Mouse (Mus musculus) CH12.LX (cell line): ENCODE results near the gene Ttyh2. TPM values are rescaled to one million over a fixed set of nuclear protein-coding genes. Genes with fewer than 3 reads are reported as not detected.

Source experiments
- DNase-seq: peaks from one replicate; pipeline ENCODE4 v3.0.0-alpha.2; 2013; ENCODE audit errors: extremely low read depth
- H3K27ac ChIP-seq: 2 replicates; pipeline ENCODE4 v1.5.1; 2012; ENCODE audit warnings: low read depth, mild to moderate bottlenecking, control low read depth, moderate library complexity; ENCODE audit not compliant: insufficient read depth
- H3K27me3 ChIP-seq: replicated peaks from 2 replicates; pipeline ENCODE3; 2012; ENCODE audit warnings: inconsistent platforms
- H3K36me3 ChIP-seq, 2 experiments: replicated peaks in 1 of 2; 2 replicates each; pipeline versions ENCODE3 to v1.6.1; 2012; ENCODE audit warnings: inconsistent platforms in 1 of 2, low read length in 1 of 2, mild to moderate bottlenecking in 1 of 2, mixed read lengths in 1 of 2, moderate library complexity in 1 of 2; ENCODE audit not compliant: control insufficient read depth in 1 of 2, insufficient read depth in 1 of 2
- H3K4me1 ChIP-seq, 2 experiments: 2 replicates each; pipeline ENCODE4 v1.6.1; 2012; ENCODE audit warnings: inconsistent platforms in 1 of 2, moderate library complexity in 1 of 2; ENCODE audit not compliant: insufficient read depth in 2 of 2, control insufficient read depth in 1 of 2
- H3K4me2 ChIP-seq: 2 replicates; pipeline ENCODE4 v1.6.1; 2012; ENCODE audit warnings: low read depth, mild to moderate bottlenecking, control low read depth; ENCODE audit not compliant: poor library complexity, insufficient read depth, severe bottlenecking
- H3K4me3 ChIP-seq, 3 experiments: fragments of 150-350 bp in 1 of 3; sonication (generic) in 1 of 3; replicated peaks in 1 of 3; 2 replicates each; pipeline versions ENCODE3 to v1.5.1; 2011 to 2012; ENCODE audit warnings: low read depth in 2 of 3, low read length in 2 of 3, mild to moderate bottlenecking in 2 of 3, moderate library complexity in 2 of 3, control low read depth in 1 of 3, improper control_type of control experiment in 1 of 3, inconsistent platforms in 1 of 3, mixed read lengths in 1 of 3; ENCODE audit not compliant: poor library complexity in 1 of 3
- H3K79me2 ChIP-seq: replicated peaks from 2 replicates; pipeline ENCODE4 v1.6.1; 2012; ENCODE audit warnings: mild to moderate bottlenecking, moderate library complexity; ENCODE audit not compliant: control insufficient read depth, poor library complexity, insufficient read depth, severe bottlenecking; ENCODE audit errors: extremely low read depth
- H3K9ac ChIP-seq: 2 replicates; pipeline ENCODE4 v1.6.1; 2012; ENCODE audit warnings: low read depth, mild to moderate bottlenecking, control low read depth, moderate library complexity; ENCODE audit not compliant: insufficient read depth
- H3K9me3 ChIP-seq: replicated peaks from 2 replicates; pipeline ENCODE3; 2012; ENCODE audit warnings: low read length, inconsistent platforms, mixed read lengths
- BHLHE40 ChIP-seq: IDR thresholded peaks from 2 replicates; pipeline ENCODE4 v1.6.1; 2011; ENCODE audit warnings: mild to moderate bottlenecking, low read depth, low read length, improper control_type of control experiment
- CHD1 ChIP-seq: IDR thresholded peaks from 2 replicates; pipeline ENCODE4 v1.6.1; 2012; ENCODE audit warnings: low read depth, low read length, improper control_type of control experiment, inconsistent platforms
- CHD2 ChIP-seq: IDR thresholded peaks from 2 replicates; pipeline ENCODE4 v1.6.1; 2011; ENCODE audit warnings: low read length, improper control_type of control experiment
- E2F4 ChIP-seq: IDR thresholded peaks from 2 replicates; pipeline ENCODE4 v1.6.1; 2011; ENCODE audit warnings: low read depth, low read length, improper control_type of control experiment; ENCODE audit not compliant: insufficient replicate concordance
- GABPA ChIP-seq: IDR thresholded peaks from 2 replicates; pipeline ENCODE4 v1.6.1; 2012; ENCODE audit warnings: low read depth, low read length, improper control_type of control experiment, inconsistent platforms; ENCODE audit not compliant: insufficient replicate concordance
- MAX ChIP-seq: IDR thresholded peaks from 2 replicates; pipeline ENCODE4 v1.6.1; 2011; ENCODE audit warnings: low read length, improper control_type of control experiment
- MAZ ChIP-seq: IDR thresholded peaks from 2 replicates; pipeline ENCODE4 v1.6.1; 2012; ENCODE audit warnings: low read depth, mild to moderate bottlenecking, inconsistent platforms, low read length, improper control_type of control experiment, moderate library complexity
- MEF2A ChIP-seq: IDR thresholded peaks from 2 replicates; pipeline ENCODE4 v1.6.1; 2014; ENCODE audit warnings: low read depth, mild to moderate bottlenecking, inconsistent platforms, low read length, improper control_type of control experiment, borderline replicate concordance
- MYC ChIP-seq: IDR thresholded peaks from 2 replicates; pipeline ENCODE4 v1.6.1; 2011; ENCODE audit warnings: low read depth, mild to moderate bottlenecking, improper control_type of control experiment, low read length
- NELFE ChIP-seq: IDR thresholded peaks from 2 replicates; pipeline ENCODE4 v1.6.1; 2011; ENCODE audit warnings: low read depth, low read length, improper control_type of control experiment
- SIN3A ChIP-seq: IDR thresholded peaks from 2 replicates; pipeline ENCODE4 v1.6.1; 2012; ENCODE audit warnings: low read length, improper control_type of control experiment, inconsistent platforms
- SMC3 ChIP-seq: IDR thresholded peaks from 2 replicates; pipeline ENCODE4 v1.6.1; 2011; ENCODE audit warnings: low read depth, low read length, improper control_type of control experiment
- TBP ChIP-seq: conservative IDR thresholded peaks from 2 replicates; pipeline ENCODE4 v1.6.1; 2011; ENCODE audit warnings: low read depth, low read length, improper control_type of control experiment
- USF1 ChIP-seq: IDR thresholded peaks from 2 replicates; pipeline ENCODE4 v1.6.1; 2014; ENCODE audit warnings: low read depth, mild to moderate bottlenecking, inconsistent platforms, low read length, improper control_type of control experiment
- USF2 ChIP-seq: conservative IDR thresholded peaks from 2 replicates; pipeline ENCODE4 v1.6.1; 2011; ENCODE audit warnings: low read depth, low read length, improper control_type of control experiment
- ZKSCAN1 ChIP-seq: IDR thresholded peaks from 2 replicates; pipeline ENCODE4 v1.6.1; 2012; ENCODE audit warnings: low read depth, inconsistent platforms, low read length, improper control_type of control experiment, borderline replicate concordance
- ZMIZ1 ChIP-seq: IDR thresholded peaks from 2 replicates; pipeline ENCODE4 v1.6.1; 2012; ENCODE audit warnings: low read depth, mild to moderate bottlenecking, inconsistent platforms, low read length, improper control_type of control experiment
- ZNF384 ChIP-seq: IDR thresholded peaks from 2 replicates; pipeline ENCODE4 v1.6.1; 2012; ENCODE audit warnings: low read depth, low read length, improper control_type of control experiment, inconsistent platforms
- dilution Hi-C: fragments of 300-500 bp; cut with MboI; formaldehyde crosslinking; loops from 2 replicates; pipeline ENCODE4 v1.14.3; 2020; ENCODE audit warnings: low sequenced_read_pairs; ENCODE audit not compliant: extremely low pct_unique_long_range_greater_than_20kb, extremely low pct_ligation_motif_present
- in situ Hi-C: fragments of 300-500 bp; cut with MboI; formaldehyde crosslinking; loops from 3 replicates; pipeline ENCODE4 v1.14.3; 2019; ENCODE audit warnings: low sequenced_read_pairs, low pct_ligation_motif_present, low pct_unique_long_range_greater_than_20kb, mixed read lengths
- polyA plus RNA-seq: library from polyadenylated mRNA; unstranded; fragments of >175 nt; gene quantifications from 2 replicates; pipeline ENCODE4 v1.2.1, GENCODE M21; 2012; ENCODE audit warnings: low read depth; ENCODE audit not compliant: insufficient read length
- total RNA-seq, 2 experiments: library from RNA; depleted of rRNA; stranded (reverse); fragments of 300-350 nt in 1 of 2; fragments of >200 nt in 1 of 2; gene quantifications; 2 replicates each; pipeline ENCODE4 v1.2.3; 2012 to 2014

Gene Ttyh2
- total and polyA plus RNA-seq, 3 experiments: 0.82 to 2.4 (median 1.4) TPM

- H3K4me1 ChIP-seq: peaks cover 0 to 9% of the 10 kb centered on the region in 2 experiments; a peak in 2 of 4 replicates
- dilution Hi-C loops: no loop called here
- no peaks in the 10 kb centered on the region for H3K79me2 ChIP-seq
- H3K9me3 ChIP-seq: peaks cover 8% of the 10 kb centered on the region
- DNase-seq: no peak
- peaks cover 39% of the 10 kb centered on the region for H3K27me3 ChIP-seq
- TF ChIP-seq CHD2: no peak
- TF ChIP-seq ZMIZ1: no peak
- no peak for TF ChIP-seq SIN3A
- no peak for TF ChIP-seq USF2
- no peak for TF ChIP-seq USF1
- TF ChIP-seq MEF2A: no peak
- no peak for TF ChIP-seq MAX
- no peak for TF ChIP-seq BHLHE40
- TF ChIP-seq ZNF384: no peak
- TF ChIP-seq GABPA: no peak
- TF ChIP-seq MAZ: no peak
- TF ChIP-seq, all 38 proteins: peak for 0
- Histone ChIP-seq H3K36me3 (no peaks in the 10 kb centered on the region), H3K4me3 (no peak overlapping the region), H3K27ac (no peak overlapping the region), H3K9ac (no peak overlapping the region), H3K4me2 (no peak overlapping the region)
- in situ Hi-C loops: loop anchor here (5.0 kb wide), 1 partner anchor 58 kb away; no protein-coding TSS in a partner anchor
These were observed 54.7 kb downstream of the Ttyh2 start for GRCm38 (mm10) chr11:114729832-114730363.

DNA sequence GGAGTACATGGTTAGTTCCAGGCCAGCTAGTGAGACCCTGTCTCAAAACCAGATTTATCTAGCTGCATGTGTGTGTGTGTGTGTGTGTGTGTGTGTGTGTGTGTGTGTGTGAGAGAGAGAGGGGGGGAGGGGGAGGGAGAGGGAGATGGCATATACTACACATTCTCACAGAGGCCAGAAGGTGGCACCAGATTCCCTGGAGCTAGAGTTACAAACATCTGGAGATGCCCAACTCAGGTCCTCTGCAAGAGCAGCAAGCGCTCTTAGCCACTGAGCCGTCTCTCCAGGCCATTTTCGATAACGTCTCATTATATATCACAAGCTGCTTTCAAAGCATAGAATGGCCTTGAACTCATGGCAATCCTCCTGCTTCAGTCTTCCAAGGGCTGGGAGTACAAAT lies 56.5 kb downstream of the Ttyh2 start:
- Histone ChIP-seq H3K4me1 (peaks cover 0 to 8% of the 10 kb centered on the region in 2 experiments; a peak in 2 of 4 replicates), H3K27me3 (peaks cover 36% of the 10 kb centered on the region), H3K9ac (no peak overlapping the region), H3K4me2 (no peak overlapping the region), H3K79me2 (no peaks in the 10 kb centered on the region), H3K4me3 (no peak overlapping the region), H3K36me3 (no peaks in the 10 kb centered on the region), H3K9me3 (peaks cover 4% of the 10 kb centered on the region), H3K27ac (no peak overlapping the region)
- no peak for DNase-seq
- dilution Hi-C loops (no loop called here), in situ Hi-C loops (loop anchor here (5.0 kb wide), 1 partner anchor 59 kb away; no protein-coding TSS in a partner anchor)
- no peak for TF ChIP-seq TBP
- no peak for TF ChIP-seq CHD2
- TF ChIP-seq ZKSCAN1: no peak
- no peak for TF ChIP-seq NELFE
- TF ChIP-seq SMC3: no peak
- TF ChIP-seq SIN3A: no peak
- no peak for TF ChIP-seq USF2
- TF ChIP-seq ZMIZ1: no peak
- no peak for TF ChIP-seq MYC
- TF ChIP-seq CHD1: no peak
- TF ChIP-seq E2F4: no peak
